Mouse (Mus musculus) intestine, postnatal 0 days (tissue): Measurements from ENCODE around the gene Grxcr1. TPM values are rescaled to one million over a fixed set of nuclear protein-coding genes. Genes with fewer than 3 reads are reported as not detected.

Experiments used
- ATAC-seq: fragments of 200-750 bp; cut with Nextera tagmentation; 2 replicates; pipeline ENCODE4 v1.8.0; 2017; ENCODE audit warnings: mild to moderate bottlenecking, moderate TSS enrichment, moderate library complexity
- H3K27ac ChIP-seq: fragments of 300-500 bp; sonication (generic); 2 replicates; pipeline ENCODE4 v1.5.1; 2014; ENCODE audit warnings: mild to moderate bottlenecking, low read depth, low read length, moderate library complexity
- H3K27me3 ChIP-seq: fragments of 300-500 bp; sonication (generic); replicated peaks from 2 replicates; pipeline ENCODE4 v1.6.1; 2014; ENCODE audit warnings: low read length, mixed read lengths; ENCODE audit not compliant: control insufficient read depth, insufficient read depth
- H3K36me3 ChIP-seq: fragments of 300-500 bp; sonication (generic); 2 replicates; pipeline ENCODE4 v1.6.1; 2014; ENCODE audit warnings: mild to moderate bottlenecking, moderate library complexity; ENCODE audit not compliant: control insufficient read depth, insufficient read depth
- H3K4me1 ChIP-seq: fragments of 300-500 bp; sonication (generic); replicated peaks from 2 replicates; pipeline ENCODE4 v1.6.1; 2014; ENCODE audit warnings: antibody characterized with exemption, low read length, mixed read lengths; ENCODE audit not compliant: control insufficient read depth, insufficient read depth
- H3K4me2 ChIP-seq: fragments of 300-500 bp; sonication (generic); replicated peaks from 2 replicates; pipeline ENCODE4 v1.6.1; 2014; ENCODE audit warnings: low read depth, mild to moderate bottlenecking, moderate library complexity
- H3K4me3 ChIP-seq: fragments of 300-500 bp; sonication (generic); 2 replicates; pipeline ENCODE4 v1.5.1; 2014; ENCODE audit warnings: low read depth, low read length
- H3K9ac ChIP-seq: fragments of 300-500 bp; sonication (generic); 2 replicates; pipeline ENCODE4 v1.6.1; 2014; ENCODE audit warnings: mild to moderate bottlenecking, low read depth, low read length
- H3K9me3 ChIP-seq: fragments of 300-500 bp; sonication (generic); 2 replicates; pipeline ENCODE4 v1.6.1; 2016; ENCODE audit warnings: mixed run types; ENCODE audit not compliant: control insufficient read depth
- CTCF ChIP-seq: sonication (generic); IDR thresholded peaks from 2 replicates; pipeline ENCODE4 v1.5.1; 2016; ENCODE audit warnings: low read depth, mild to moderate bottlenecking, control low read depth, antibody characterized with exemption, moderate library complexity
- WGBS: fragments of 180-500 bp; shearing (Covaris S2); extraction: QIAGEN DNeasy Blood & Tissue Kit; methylation state at CpG from one replicate; pipeline ENCODE4 v1.1.7; 2014; 5-methylcytosine and 5-hydroxymethylcytosine counted together
- polyA plus RNA-seq: library from polyadenylated mRNA; unstranded; fragments of >200 nt; fragmentation: Nextera tagmentation; extraction: Ambion mirVana; gene quantifications from 2 replicates; pipeline ENCODE4 v1.2.1, GENCODE M21; 2015

Gene Grxcr1
- polyA plus RNA-seq, 1 experiment from 2014 or later, result not detected

DNA sequence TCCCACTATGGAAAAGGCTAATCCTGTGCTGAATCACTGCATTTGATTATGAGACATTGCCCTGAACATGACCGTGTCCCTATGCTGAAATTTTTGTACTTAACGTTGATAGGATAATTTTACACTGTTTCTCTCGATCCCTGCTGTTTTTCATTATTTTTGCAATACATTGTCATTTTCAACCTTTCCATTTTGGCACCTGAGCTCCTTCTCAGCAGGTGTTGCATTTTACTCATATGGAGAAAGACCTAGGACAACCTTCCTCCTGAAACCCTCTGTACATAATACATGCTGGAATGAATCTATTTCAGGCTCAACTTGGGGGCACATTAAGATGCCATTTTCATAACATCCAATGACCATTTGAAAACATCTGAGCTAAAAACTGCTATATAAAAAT is 38.7 kb downstream of the Grxcr1 start:
- no peak for TF ChIP-seq CTCF

DNA sequence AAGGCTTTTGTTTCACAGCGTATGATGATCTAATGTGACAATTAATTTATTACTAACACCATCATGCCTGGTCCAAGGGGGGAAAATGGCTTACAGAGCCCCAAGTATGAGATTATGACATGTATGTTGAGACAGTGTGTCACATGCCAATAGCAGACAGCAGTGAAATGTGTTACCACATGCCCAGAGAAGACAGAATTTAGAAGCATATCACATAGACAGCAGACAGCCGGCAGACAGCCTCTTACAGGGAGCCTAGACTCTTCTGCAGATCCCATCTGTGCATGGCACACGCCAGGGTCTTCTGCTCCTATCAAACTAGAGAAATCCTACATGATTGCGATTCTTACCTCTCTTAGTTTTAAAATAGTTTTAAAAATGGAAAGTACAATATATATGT is 40.2 kb downstream of the Grxcr1 start:
- 86% methylated on average over 4 of the region's 4 CpGs for WGBS
- H3K27ac ChIP-seq, result no peak overlapping the region
- no peaks in the 10 kb centered on the region for H3K4me1 ChIP-seq
- no peaks in the 10 kb centered on the region for H3K9me3 ChIP-seq
- H3K4me2 ChIP-seq, result no peak overlapping the region
- no peaks in the 10 kb centered on the region for H3K27me3 ChIP-seq
- H3K36me3 ChIP-seq, result no peaks in the 10 kb centered on the region
- no peak for TF ChIP-seq CTCF
- no peak overlapping the region for H3K4me3 ChIP-seq
- no peak overlapping the region for H3K9ac ChIP-seq
- no peak for ATAC-seq

More for the DNA sequence above, 38.7 kb downstream of the Grxcr1 start:
- Histone ChIP-seq H3K4me2 (no peak overlapping the region), H3K27me3 (no peaks in the 10 kb centered on the region), H3K4me1 (no peaks in the 10 kb centered on the region), H3K36me3 (no peaks in the 10 kb centered on the region), H3K4me3 (no peak overlapping the region), H3K9ac (no peak overlapping the region), H3K9me3 (no peaks in the 10 kb centered on the region), H3K27ac (no peak overlapping the region)
- 85% methylated on average over 3 of the region's 3 CpGs for whole genome bisulfite sequencing
- ATAC-seq, result no peak

DNA sequence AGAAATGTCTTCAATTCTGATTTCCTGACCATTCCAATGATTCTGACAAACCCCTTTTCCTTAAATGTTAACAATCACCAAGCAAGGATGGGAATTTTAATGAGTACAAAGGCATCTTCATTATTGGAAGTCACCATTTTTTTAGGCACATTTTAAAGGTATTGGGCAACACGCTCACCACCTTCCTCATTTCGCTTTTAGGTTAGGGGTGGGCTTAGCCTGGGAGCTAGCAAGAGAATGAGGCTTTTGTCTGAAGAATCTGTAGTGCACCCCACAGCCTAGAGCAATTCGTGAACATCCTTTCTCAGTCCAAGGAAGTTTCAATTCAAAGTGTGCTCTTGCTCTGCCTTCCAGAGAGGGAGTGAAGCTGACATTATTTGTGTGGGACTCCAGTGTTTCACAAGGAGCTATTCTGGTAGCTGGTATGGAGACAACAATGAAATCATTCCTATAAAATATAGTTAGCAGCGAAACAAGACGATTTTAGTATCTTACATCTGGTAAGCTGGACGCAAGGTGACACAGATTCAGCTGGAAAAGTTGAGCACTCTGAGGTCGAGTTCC is 55.0 kb downstream of the Grxcr1 start:
- Histone ChIP-seq H3K36me3 (no peaks in the 10 kb centered on the region), H3K9ac (no peak overlapping the region), H3K4me2 (no peak overlapping the region), H3K4me3 (no peak overlapping the region), H3K9me3 (no peaks in the 10 kb centered on the region), H3K27ac (no peak overlapping the region), H3K27me3 (no peaks in the 10 kb centered on the region), H3K4me1 (no peaks in the 10 kb centered on the region)
- WGBS, result 79% methylated on average over 7 of the region's 7 CpGs
- TF ChIP-seq CTCF, result no peak
- no peak for ATAC-seq

DNA sequence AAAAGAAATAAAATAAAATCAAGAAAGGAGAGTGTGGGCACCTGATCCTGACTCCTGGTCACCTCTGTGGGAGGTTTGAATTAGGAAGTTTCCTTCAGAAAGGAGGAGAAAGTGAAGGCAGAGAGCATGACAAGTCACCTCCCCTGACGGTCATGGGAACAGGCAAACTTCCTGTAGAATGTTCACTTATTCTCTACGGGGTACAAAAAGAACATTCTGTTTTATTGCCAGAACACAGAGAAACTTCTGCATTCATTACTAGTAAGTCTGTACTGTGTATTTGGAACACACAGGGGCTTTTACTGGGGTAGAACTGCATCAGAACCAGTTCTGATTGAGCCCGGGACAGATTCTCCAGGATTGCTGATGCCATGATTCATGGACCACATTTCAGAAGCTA is 55.5 kb downstream of the Grxcr1 start:
- H3K4me1 ChIP-seq, result no peaks in the 10 kb centered on the region
- TF ChIP-seq CTCF, result no peak
- no peaks in the 10 kb centered on the region for H3K27me3 ChIP-seq
- no peak overlapping the region for H3K4me3 ChIP-seq
- H3K27ac ChIP-seq, result no peak overlapping the region
- WGBS, result 78% methylated on average over 3 of the region's 3 CpGs
- H3K9me3 ChIP-seq, result no peaks in the 10 kb centered on the region
- no peaks in the 10 kb centered on the region for H3K36me3 ChIP-seq
- H3K9ac ChIP-seq, result no peak overlapping the region
- no peak for ATAC-seq
- H3K4me2 ChIP-seq, result no peak overlapping the region

DNA sequence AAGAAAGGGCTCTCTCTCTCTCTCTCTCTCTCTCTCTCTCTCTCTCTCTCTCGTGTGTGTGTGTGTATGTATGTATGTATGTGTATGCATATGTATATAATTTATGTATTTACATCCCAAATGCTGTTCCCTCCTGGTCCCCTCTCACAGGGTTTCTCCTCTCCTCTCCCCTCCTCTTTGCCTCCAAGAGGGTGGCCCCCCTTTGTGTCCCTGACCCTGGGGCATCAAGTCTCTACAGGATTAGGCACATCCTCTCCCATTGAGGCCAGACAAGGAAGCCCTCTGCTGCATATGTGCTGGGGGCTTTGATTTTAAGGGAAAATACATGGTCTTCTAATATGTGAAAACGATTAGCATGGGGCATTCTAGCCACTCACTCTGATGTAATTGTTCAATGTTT is 61.5 kb downstream of the Grxcr1 start:
- no peak for TF ChIP-seq CTCF
- Histone ChIP-seq H3K27me3 (no peaks in the 10 kb centered on the region), H3K9ac (no peak overlapping the region), H3K36me3 (no peaks in the 10 kb centered on the region), H3K9me3 (no peaks in the 10 kb centered on the region), H3K27ac (no peak overlapping the region), H3K4me1 (no peaks in the 10 kb centered on the region), H3K4me3 (no peak overlapping the region), H3K4me2 (no peak overlapping the region)
- ATAC-seq, result no peak
- 59% methylated on average over 2 of the region's 2 CpGs for WGBS

DNA sequence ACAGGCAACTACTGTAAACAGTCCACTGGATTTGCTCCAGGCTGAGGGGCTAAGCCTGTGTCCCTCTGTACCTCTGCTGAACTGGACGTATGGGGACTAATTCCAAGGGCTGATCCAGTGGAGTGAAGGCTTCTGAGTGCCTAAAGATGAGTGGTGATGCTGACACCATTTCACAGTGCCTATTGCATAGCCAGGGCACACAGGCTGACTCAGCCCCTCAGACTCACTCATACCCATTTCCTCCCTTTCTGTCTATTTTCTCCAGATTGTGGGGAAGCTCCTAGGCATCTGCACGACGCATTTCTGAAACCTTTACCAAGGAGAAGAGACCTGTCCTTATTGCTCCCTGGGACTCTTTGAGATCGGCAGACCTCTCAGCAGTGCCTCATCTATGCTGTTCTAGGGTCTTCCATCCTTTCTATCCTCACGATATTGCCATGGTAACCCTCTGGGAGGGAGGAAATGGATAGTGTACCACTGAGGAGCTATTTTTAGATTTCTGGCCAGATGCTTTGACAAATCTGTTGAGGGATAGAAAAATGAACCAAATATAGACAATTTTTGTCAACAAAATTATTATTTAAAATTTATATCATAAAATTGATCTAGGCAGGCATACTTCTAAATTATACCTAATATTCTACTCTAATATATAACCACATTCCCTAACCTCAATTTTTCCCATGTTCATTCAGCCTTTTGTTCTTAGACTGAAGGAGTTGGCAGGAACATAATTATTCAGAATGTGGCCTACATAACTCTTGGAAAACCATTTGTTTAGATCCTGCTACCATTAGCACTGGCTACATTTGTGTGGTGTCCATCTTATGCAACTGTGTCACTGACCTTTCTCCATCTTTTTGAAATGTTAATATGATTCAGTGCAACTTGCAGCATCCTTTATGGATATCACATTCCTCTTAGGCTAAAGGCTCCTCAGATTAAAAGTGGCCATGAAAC is 66.3 kb downstream of the Grxcr1 start:
- Histone ChIP-seq H3K36me3 (no peaks in the 10 kb centered on the region), H3K4me1 (no peaks in the 10 kb centered on the region), H3K27ac (no peak overlapping the region), H3K9ac (no peak overlapping the region), H3K4me3 (no peak overlapping the region), H3K9me3 (no peaks in the 10 kb centered on the region), H3K27me3 (no peaks in the 10 kb centered on the region), H3K4me2 (no peak overlapping the region)
- TF ChIP-seq CTCF, result no peak
- no peak for ATAC-seq
- WGBS, result 86% methylated on average over 5 of the region's 5 CpGs
